Mouse (Mus musculus): ENCODE measurements around the gene Anks6. TPM values are rescaled to one million over a fixed set of nuclear protein-coding genes. Genes with fewer than 3 reads are reported as not detected.

Gene Anks6
- polyA plus RNA-seq, 1 experiment from 2014 or later, result 5.1 TPM

DNA sequence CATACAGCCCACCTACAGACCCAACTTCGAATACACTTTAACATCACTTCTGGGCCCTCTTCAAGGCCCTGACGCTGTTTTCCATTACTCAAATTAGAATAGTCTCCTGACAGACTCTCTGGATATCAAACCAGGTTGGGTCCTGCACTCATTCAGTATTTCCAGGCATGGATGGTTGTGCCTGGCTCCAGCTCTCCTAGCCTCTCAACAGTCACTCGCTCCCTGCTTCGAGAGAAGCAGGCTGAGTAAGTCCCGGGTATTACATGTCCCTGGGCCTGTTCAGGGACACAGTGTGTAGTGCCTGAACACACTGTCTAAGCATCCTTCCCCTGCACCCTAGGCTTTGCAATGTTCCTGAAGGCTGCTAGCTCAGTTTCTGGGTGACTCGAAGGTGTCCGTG is 80.1 kb downstream of the Anks6 start:
- no peak overlapping the region for H3K9ac ChIP-seq (ENCODE audit: low read depth, low read length)
- WGBS, result 95% methylated on average over 7 of the region's 7 CpGs
- H3K4me2 ChIP-seq (ENCODE audit: low read length), result no peak overlapping the region
- H3K4me1 ChIP-seq (ENCODE audit: control insufficient read depth, insufficient read depth, low read length), result no peaks in the 10 kb centered on the region
- H3K27ac ChIP-seq (ENCODE audit: low read length), result no peak overlapping the region
- no peaks in the 10 kb centered on the region for H3K27me3 ChIP-seq (ENCODE audit: control insufficient read depth, insufficient read depth, low read depth, low read length)
- H3K36me3 ChIP-seq (ENCODE audit: control insufficient read depth, insufficient read depth, low read length), result no peaks in the 10 kb centered on the region
- H3K4me3 ChIP-seq (ENCODE audit: low read depth, low read length), result no peak overlapping the region
- no peak for ATAC-seq
- H3K9me3 ChIP-seq (replicated peaks; ENCODE audit: control insufficient read depth, low read length, poor library complexity, severe bottlenecking), result no peaks in the 10 kb centered on the region

DNA sequence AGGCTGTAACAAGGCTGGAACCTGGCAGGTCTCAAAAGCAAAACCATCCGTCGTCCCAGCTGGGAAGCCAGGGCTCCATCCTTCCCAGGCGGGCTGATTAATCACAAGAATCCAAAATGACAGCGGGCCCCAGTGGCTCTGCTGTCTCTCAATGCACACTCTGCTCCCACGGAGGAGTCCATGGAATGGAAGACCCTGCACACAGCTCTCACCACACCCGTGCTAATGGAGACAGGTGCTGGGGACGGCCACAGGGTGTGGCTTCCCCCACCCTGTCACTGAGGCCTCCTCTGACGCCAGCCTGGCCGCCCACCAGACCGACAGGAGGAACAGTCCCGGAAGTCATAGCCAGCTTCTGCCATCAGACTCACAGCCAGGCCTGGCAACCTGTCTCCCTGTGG is 80.6 kb downstream of the Anks6 start:
- Histone ChIP-seq H3K27ac (ENCODE audit: low read length) (no peak overlapping the region), H3K27me3 (ENCODE audit: control insufficient read depth, insufficient read depth, low read depth, low read length) (no peaks in the 10 kb centered on the region), H3K4me2 (ENCODE audit: low read length) (no peak overlapping the region), H3K4me1 (ENCODE audit: control insufficient read depth, insufficient read depth, low read length) (no peaks in the 10 kb centered on the region), H3K4me3 (ENCODE audit: low read depth, low read length) (no peak overlapping the region), H3K36me3 (ENCODE audit: control insufficient read depth, insufficient read depth, low read length) (no peaks in the 10 kb centered on the region), H3K9me3 (replicated peaks; ENCODE audit: control insufficient read depth, low read length, poor library complexity, severe bottlenecking) (no peaks in the 10 kb centered on the region), H3K9ac (ENCODE audit: low read depth, low read length) (no peak overlapping the region)
- 83% methylated on average over 11 of the region's 11 CpGs for WGBS
- no peak for ATAC-seq

GRCm38 (mm10) chr4:46973322-46973721 is 83.9 kb downstream of the Anks6 start:
- Histone ChIP-seq H3K4me2 (ENCODE audit: low read length) (no peak overlapping the region), H3K27ac (ENCODE audit: low read length) (no peak overlapping the region), H3K9me3 (replicated peaks; ENCODE audit: control insufficient read depth, low read length, poor library complexity, severe bottlenecking) (no peaks in the 10 kb centered on the region), H3K36me3 (ENCODE audit: control insufficient read depth, insufficient read depth, low read length) (no peaks in the 10 kb centered on the region), H3K4me1 (ENCODE audit: control insufficient read depth, insufficient read depth, low read length) (no peaks in the 10 kb centered on the region; the same call in 1 of the 2 replicates), H3K9ac (ENCODE audit: low read depth, low read length) (no peak overlapping the region), H3K27me3 (ENCODE audit: control insufficient read depth, insufficient read depth, low read depth, low read length) (no peaks in the 10 kb centered on the region), H3K4me3 (ENCODE audit: low read depth, low read length) (no peak overlapping the region)
- 87% methylated on average over 10 of the region's 10 CpGs for WGBS
- ATAC-seq, result no peak

- no peak overlapping the region for H3K27ac ChIP-seq (ENCODE audit: low read length)
- no peak for ATAC-seq
Observed at GRCm38 (mm10) chr4:46967981-46968380, 89.2 kb downstream of the Anks6 start.

GRCm38 (mm10) chr4:46966551-46966950 is 90.7 kb downstream of the Anks6 start:
- no peak overlapping the region for H3K4me3 ChIP-seq (ENCODE audit: low read depth, low read length)
- H3K4me2 ChIP-seq (ENCODE audit: low read length), result no peak overlapping the region
- no peaks in the 10 kb centered on the region; the same call in none of the 2 replicates for H3K4me1 ChIP-seq (ENCODE audit: control insufficient read depth, insufficient read depth, low read length)
- H3K36me3 ChIP-seq (ENCODE audit: control insufficient read depth, insufficient read depth, low read length), result no peaks in the 10 kb centered on the region
- H3K27me3 ChIP-seq (ENCODE audit: control insufficient read depth, insufficient read depth, low read depth, low read length), result no peaks in the 10 kb centered on the region
- ATAC-seq, result no peak
- no peak overlapping the region for H3K27ac ChIP-seq (ENCODE audit: low read length)
- H3K9ac ChIP-seq (ENCODE audit: low read depth, low read length), result no peak overlapping the region
- H3K9me3 ChIP-seq (replicated peaks; ENCODE audit: control insufficient read depth, low read length, poor library complexity, severe bottlenecking), result 0 out of 2 replicates have a peak, but pooled peaks cover 4% of the 10 kb centered on the region

More at GRCm38 (mm10) chr4:46967981-46968380, 89.2 kb downstream of the Anks6 start:
- H3K4me3 ChIP-seq (ENCODE audit: low read depth, low read length), result no peak overlapping the region
- H3K9me3 ChIP-seq (replicated peaks; ENCODE audit: control insufficient read depth, low read length, poor library complexity, severe bottlenecking), result 0 out of 2 replicates have a peak, but pooled peaks cover 4% of the 10 kb centered on the region
- no peaks in the 10 kb centered on the region; the same call in none of the 2 replicates for H3K4me1 ChIP-seq (ENCODE audit: control insufficient read depth, insufficient read depth, low read length)
- 81% methylated on average over 10 of the region's 10 CpGs for WGBS
- H3K36me3 ChIP-seq (ENCODE audit: control insufficient read depth, insufficient read depth, low read length), result no peaks in the 10 kb centered on the region
- H3K9ac ChIP-seq (ENCODE audit: low read depth, low read length), result no peak overlapping the region
- no peak overlapping the region for H3K4me2 ChIP-seq (ENCODE audit: low read length)
- no peaks in the 10 kb centered on the region for H3K27me3 ChIP-seq (ENCODE audit: control insufficient read depth, insufficient read depth, low read depth, low read length)

Other genes starting within 250 kb of the Anks6 start
- gene Gabbr2, start 65.6 kb downstream of the Anks6 start, polyA plus RNA-seq (2015; fragmentation: Nextera tagmentation; extraction: Ambion mirVana), result 11.3 and 13.9 TPM in 2 replicates
- 1.7 and 1.8 TPM in 2 replicates for gene Galnt12, start 34.5 kb upstream of the Anks6 start, polyA plus RNA-seq (2015; fragmentation: Nextera tagmentation; extraction: Ambion mirVana)
- gene Col15a1, start 150.7 kb upstream of the Anks6 start, polyA plus RNA-seq (2015; fragmentation: Nextera tagmentation; extraction: Ambion mirVana), result 3.4 and 5.3 TPM in 2 replicates

Data from midbrain, embryonic 16.5 days (tissue).